Mouse (Mus musculus) limb, embryonic 14.5 days (tissue): ENCODE measurements at regions not wholly inside any gene's neighbourhood (a gene's known extent, or its start where the extent isn't known, plus 50 kb on each side); places are given as distances from the start of the nearest gene placed in this dataset.

Experiments
- ATAC-seq: fragments of 200-750 bp; cut with Nextera tagmentation; 2 replicates; pipeline ENCODE4 v1.8.0; 2017; ENCODE audit warnings: low read depth, moderate number of reproducible peaks, moderate TSS enrichment; ENCODE audit not compliant: low FRiP score
- DNase-seq: peaks from one replicate; pipeline ENCODE4 v3.0.0-alpha.2; 2015; ENCODE audit warnings: low spot score
- H3K27ac ChIP-seq: fragments of 300-500 bp; sonication (generic); replicated peaks from 2 replicates; pipeline ENCODE4 v1.5.1; 2014; ENCODE audit warnings: low read depth, mild to moderate bottlenecking, low read length, moderate library complexity, mixed read lengths
- H3K27me3 ChIP-seq: fragments of 300-500 bp; sonication (generic); 2 replicates; pipeline ENCODE4 v1.6.1; 2014; ENCODE audit warnings: low read length, mixed read lengths; ENCODE audit not compliant: control insufficient read depth, insufficient read depth
- H3K36me3 ChIP-seq: fragments of 300-500 bp; sonication (generic); 2 replicates; pipeline ENCODE4 v1.6.1; 2014; ENCODE audit warnings: mild to moderate bottlenecking, low read length, moderate library complexity, mixed read lengths; ENCODE audit not compliant: control insufficient read depth, insufficient read depth
- H3K4me1 ChIP-seq: fragments of 300-500 bp; sonication (generic); 2 replicates; pipeline ENCODE4 v1.6.1; 2014; ENCODE audit warnings: antibody characterized with exemption, low read length, mixed read lengths; ENCODE audit not compliant: control insufficient read depth, insufficient read depth
- H3K4me2 ChIP-seq: fragments of 300-500 bp; sonication (generic); replicated peaks from 2 replicates; pipeline ENCODE4 v1.6.1; 2014; ENCODE audit warnings: low read depth, mild to moderate bottlenecking, low read length, moderate library complexity; ENCODE audit not compliant: severe bottlenecking
- H3K4me3 ChIP-seq: fragments of 300-500 bp; sonication (generic); replicated peaks from 2 replicates; pipeline ENCODE4 v1.5.1; 2014; ENCODE audit warnings: low read length
- H3K9ac ChIP-seq: fragments of 300-500 bp; sonication (generic); 2 replicates; pipeline ENCODE4 v1.6.1; 2014; ENCODE audit warnings: mild to moderate bottlenecking, low read depth, low read length, moderate library complexity; ENCODE audit not compliant: severe bottlenecking
- H3K9me3 ChIP-seq: fragments of 300-500 bp; sonication (generic); 2 replicates; pipeline ENCODE4 v1.6.1; 2016; ENCODE audit warnings: low read length; ENCODE audit not compliant: control insufficient read depth
- POLR2A ChIP-seq: fragments of 200-500 bp; IDR thresholded peaks from 2 replicates; pipeline ENCODE4 v1.8.0; 2012; ENCODE audit warnings: inconsistent platforms, mild to moderate bottlenecking, moderate library complexity, borderline replicate concordance; ENCODE audit not compliant: insufficient read depth, insufficient read length; ENCODE audit errors: extremely low read depth
- WGBS: fragments of 180-500 bp; shearing (Covaris S2); extraction: QIAGEN DNeasy Blood & Tissue Kit; methylation state at CpG from one replicate; pipeline ENCODE4 v1.1.7; 2014; 5-methylcytosine and 5-hydroxymethylcytosine counted together

DNA sequence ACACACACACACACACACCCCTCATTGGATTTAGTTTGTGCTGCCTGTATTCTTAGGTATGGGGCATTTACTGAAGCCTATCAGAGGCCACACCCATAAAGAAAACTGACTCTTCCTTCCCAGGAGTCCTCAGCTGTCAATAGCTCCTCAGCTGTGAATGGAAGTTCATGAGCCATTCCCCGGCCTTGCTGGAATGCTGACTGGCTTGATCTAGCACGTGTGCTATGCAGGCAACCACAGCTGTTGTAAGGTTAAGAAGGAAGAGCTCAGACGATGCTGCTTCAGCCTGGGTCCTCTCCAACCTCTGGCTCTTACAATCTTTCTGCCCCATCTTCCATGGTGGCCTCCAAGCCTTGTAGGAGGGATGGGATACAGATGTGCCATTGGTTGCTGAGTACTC lies 226.7 kb downstream of the Skap2 start:
- no peak for ATAC-seq
- 60% methylated on average over 3 of the region's 3 CpGs for WGBS
- Histone ChIP-seq H3K4me3 (no peak overlapping the region), H3K36me3 (no peaks in the 10 kb centered on the region), H3K4me2 (no peak overlapping the region), H3K9ac (no peak overlapping the region), H3K9me3 (no peaks in the 10 kb centered on the region), H3K4me1 (no peaks in the 10 kb centered on the region; the same call in 1 of the 2 replicates), H3K27ac (no peak overlapping the region), H3K27me3 (no peaks in the 10 kb centered on the region)
- no peak for TF ChIP-seq POLR2A
- DNase-seq = no peak

DNA sequence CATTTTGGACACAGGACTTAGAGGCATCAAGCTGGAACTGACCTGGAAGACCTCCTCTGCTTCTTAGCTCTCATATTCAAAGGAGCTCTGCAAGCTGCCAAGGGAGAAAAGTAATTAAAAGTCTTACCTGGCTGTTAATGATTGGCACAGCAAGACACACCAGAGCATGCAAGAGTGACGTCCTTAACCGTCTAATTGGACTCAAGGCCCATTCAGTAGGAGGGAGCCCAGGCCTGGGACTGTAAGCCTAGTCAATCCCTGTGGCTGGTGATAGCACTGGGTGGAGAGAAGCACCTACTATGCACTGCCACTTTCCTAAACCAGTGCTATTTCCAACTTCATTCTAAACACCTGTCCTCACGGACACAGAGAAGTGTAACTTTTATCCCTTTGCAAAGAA lies 225.5 kb downstream of the Skap2 start:
- no peak overlapping the region for H3K4me2 ChIP-seq
- no peak overlapping the region for H3K9ac ChIP-seq
- DNase-seq (no peak), ATAC-seq (no peak)
- no peak overlapping the region for H3K4me3 ChIP-seq
- H3K4me1 ChIP-seq = peaks cover 2% of the 10 kb centered on the region; the same call in 1 of the 2 replicates
- 53% methylated on average over 3 of the region's 3 CpGs for WGBS
- no peak overlapping the region for H3K27ac ChIP-seq
- no peaks in the 10 kb centered on the region for H3K9me3 ChIP-seq
- no peak for TF ChIP-seq POLR2A
- no peaks in the 10 kb centered on the region for H3K36me3 ChIP-seq
- no peaks in the 10 kb centered on the region for H3K27me3 ChIP-seq

DNA sequence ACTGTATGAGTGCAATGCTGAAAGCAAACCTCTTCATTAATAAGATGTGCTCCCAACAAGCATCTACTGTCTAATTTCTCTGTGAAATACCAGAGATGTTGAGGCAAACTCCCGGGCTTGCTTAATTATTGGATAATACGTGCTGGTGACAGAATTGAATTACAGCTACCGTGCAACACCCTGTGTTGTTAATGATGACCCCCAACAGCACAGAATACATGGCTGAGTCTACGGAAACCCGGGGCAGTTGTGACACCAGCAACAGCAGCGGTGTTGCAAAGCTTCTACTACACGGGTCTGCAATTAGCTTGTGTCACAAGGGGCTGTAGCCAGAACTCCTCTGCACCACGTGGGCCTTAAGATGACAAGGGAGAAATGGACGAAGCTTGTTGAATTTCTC lies 224.2 kb downstream of the Skap2 start:
- TF ChIP-seq POLR2A = no peak
- DNase-seq (no peak), ATAC-seq (no peak)
- Histone ChIP-seq H3K4me2 (no peak overlapping the region), H3K36me3 (no peaks in the 10 kb centered on the region), H3K4me1 (peaks cover 2% of the 10 kb centered on the region; the same call in 1 of the 2 replicates), H3K9ac (no peak overlapping the region), H3K27ac (no peak overlapping the region), H3K27me3 (no peaks in the 10 kb centered on the region), H3K9me3 (no peaks in the 10 kb centered on the region), H3K4me3 (no peak overlapping the region)
- WGBS = 80% methylated on average over 9 of the region's 9 CpGs

DNA sequence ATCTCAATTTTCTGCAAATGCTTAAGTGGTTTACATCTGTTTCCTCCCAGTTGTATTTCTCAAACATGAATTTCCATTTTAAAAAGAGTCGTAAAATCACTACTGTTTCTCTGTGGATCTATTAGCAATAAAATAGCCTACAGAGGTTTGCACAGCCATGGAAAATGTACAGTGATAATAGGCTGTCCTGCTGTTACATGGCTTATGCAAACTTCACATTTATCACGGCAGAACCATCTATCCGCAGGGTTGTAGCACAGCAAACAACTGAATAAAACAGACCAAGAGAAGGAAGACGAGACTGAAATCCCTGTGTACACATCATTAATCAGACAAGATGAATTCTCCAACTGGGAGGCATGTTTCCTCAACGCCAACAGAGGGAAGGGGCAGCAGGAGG lies 222.1 kb downstream of the Skap2 start:
- H3K4me1 ChIP-seq = peaks cover 2% of the 10 kb centered on the region; the same call in 1 of the 2 replicates
- H3K9ac ChIP-seq = no peak overlapping the region
- ATAC-seq (no peak), DNase-seq (no peak)
- H3K36me3 ChIP-seq = no peaks in the 10 kb centered on the region
- H3K27me3 ChIP-seq = no peaks in the 10 kb centered on the region
- H3K27ac ChIP-seq = no peak overlapping the region
- no peaks in the 10 kb centered on the region for H3K9me3 ChIP-seq
- no peak for TF ChIP-seq POLR2A
- H3K4me3 ChIP-seq = no peak overlapping the region
- H3K4me2 ChIP-seq = no peak overlapping the region
- 39% methylated on average over 5 of the region's 5 CpGs for WGBS

DNA sequence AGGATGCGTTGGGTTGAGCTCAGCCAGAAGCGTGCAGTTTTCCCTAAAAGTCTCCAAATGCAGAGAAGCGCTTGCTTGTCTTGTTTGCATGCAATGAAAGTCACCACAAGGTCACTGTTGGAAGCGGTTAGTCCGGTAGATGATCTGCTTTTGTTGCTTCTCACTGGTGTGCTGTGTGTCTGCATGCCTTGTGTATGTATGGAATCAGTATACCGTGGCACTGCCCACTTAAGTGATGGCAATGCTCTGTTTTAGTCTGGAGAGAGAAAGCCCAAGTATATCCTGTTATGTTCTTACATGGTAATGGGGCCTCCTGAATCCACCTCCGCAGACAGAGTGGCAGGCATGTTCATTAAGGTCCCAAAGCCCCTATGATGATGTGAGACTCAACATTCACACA lies 221.7 kb downstream of the Skap2 start:
- no peaks in the 10 kb centered on the region for H3K27me3 ChIP-seq
- H3K4me1 ChIP-seq = peaks cover 2% of the 10 kb centered on the region; the same call in 1 of the 2 replicates
- no peak for TF ChIP-seq POLR2A
- WGBS = 76% methylated on average over 7 of the region's 7 CpGs
- no peak overlapping the region for H3K4me3 ChIP-seq
- no peak overlapping the region for H3K9ac ChIP-seq
- no peak overlapping the region for H3K27ac ChIP-seq
- no peaks in the 10 kb centered on the region for H3K36me3 ChIP-seq
- no peak overlapping the region for H3K4me2 ChIP-seq
- DNase-seq (no peak), ATAC-seq (no peak)
- no peaks in the 10 kb centered on the region for H3K9me3 ChIP-seq

DNA sequence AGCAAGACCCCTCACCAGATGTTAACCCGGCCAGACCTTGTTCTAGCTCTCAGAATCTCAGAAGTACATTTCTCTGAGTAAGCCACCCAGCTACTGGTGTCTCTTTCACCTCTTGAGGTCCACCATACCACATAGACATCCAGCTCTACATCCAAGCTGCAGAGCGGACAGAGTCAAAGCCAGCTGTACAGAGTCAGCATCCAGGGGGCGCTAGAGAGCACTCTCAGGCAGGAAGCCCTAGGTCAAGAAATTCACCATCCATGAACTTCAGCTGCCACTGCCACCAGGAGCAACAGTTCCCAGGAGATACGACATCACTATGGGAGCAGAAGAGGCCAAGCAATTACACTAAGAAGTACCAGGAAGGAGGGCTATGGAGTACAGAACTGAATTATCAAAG lies 217.0 kb downstream of the Skap2 start:
- no peaks in the 10 kb centered on the region for H3K27me3 ChIP-seq
- ATAC-seq (no peak), DNase-seq (no peak)
- H3K4me2 ChIP-seq = no peak overlapping the region
- 57% methylated on average over 4 of the region's 4 CpGs for WGBS
- H3K36me3 ChIP-seq = no peaks in the 10 kb centered on the region
- H3K4me3 ChIP-seq = no peak overlapping the region
- 0 out of 2 replicates have a peak, but pooled peaks cover 2% of the 10 kb centered on the region for H3K4me1 ChIP-seq
- H3K9me3 ChIP-seq = no peaks in the 10 kb centered on the region
- no peak overlapping the region for H3K9ac ChIP-seq
- H3K27ac ChIP-seq = no peak overlapping the region
- no peak for TF ChIP-seq POLR2A
